Mouse (Mus musculus) myocyte (in vitro differentiated cells): ENCODE measurements around the gene Hebp2.

Experiments used
- CEBPB ChIP-seq: IDR thresholded peaks from 2 replicates; pipeline ENCODE4 v1.6.1; 2011; ENCODE audit warnings: mild to moderate bottlenecking, moderate library complexity; ENCODE audit not compliant: poor library complexity, insufficient read depth, severe bottlenecking
- E2F4 ChIP-seq: IDR thresholded peaks from one replicate; pipeline ENCODE4 v1.6.1; 2011; ENCODE audit warnings: mild to moderate bottlenecking, control low read depth, moderate library complexity; ENCODE audit not compliant: insufficient read depth
- MAX ChIP-seq: IDR thresholded peaks from one replicate; pipeline ENCODE4 v1.6.1; 2011; ENCODE audit warnings: low read depth, mild to moderate bottlenecking, control low read depth
- MYOD1 ChIP-seq, 3 experiments: IDR thresholded peaks; one replicate each; pipeline ENCODE4 v1.6.1; 2011; ENCODE audit warnings: control low read depth in 2 of 3, low read depth in 2 of 3, mild to moderate bottlenecking in 2 of 3, moderate library complexity in 1 of 3; ENCODE audit not compliant: insufficient read length in 2 of 3, control insufficient read depth in 1 of 3
- MYOG ChIP-seq, 3 experiments: IDR thresholded peaks; one replicate each; pipeline ENCODE4 v1.6.1; 2011; ENCODE audit warnings: control low read depth in 2 of 3, low read depth in 2 of 3, mild to moderate bottlenecking in 2 of 3; ENCODE audit not compliant: insufficient read length in 2 of 3, control insufficient read depth in 1 of 3, insufficient read depth in 1 of 3
- POLR2A ChIP-seq: IDR thresholded peaks from one replicate; pipeline ENCODE4 v1.6.1; 2011; ENCODE audit warnings: low read depth, mild to moderate bottlenecking, control low read depth, moderate library complexity; ENCODE audit not compliant: insufficient read length
- POLR2AphosphoS2 ChIP-seq: IDR thresholded peaks from one replicate; pipeline ENCODE4 v1.6.1; 2011; ENCODE audit warnings: low read depth, control low read depth; ENCODE audit not compliant: insufficient read length
- REST ChIP-seq: IDR thresholded peaks from one replicate; pipeline ENCODE4 v1.6.1; 2011; ENCODE audit warnings: mild to moderate bottlenecking, control low read depth, moderate library complexity; ENCODE audit not compliant: insufficient read depth, insufficient read length
- SRF ChIP-seq: IDR thresholded peaks from one replicate; pipeline ENCODE4 v1.6.1; 2011; ENCODE audit warnings: low read depth; ENCODE audit not compliant: control insufficient read depth, insufficient read length
- TCF12 ChIP-seq: IDR thresholded peaks from one replicate; pipeline ENCODE4 v1.6.1; 2011; ENCODE audit warnings: mild to moderate bottlenecking, control low read depth; ENCODE audit not compliant: poor library complexity, insufficient read depth, severe bottlenecking
- TCF3 ChIP-seq: IDR thresholded peaks from one replicate; pipeline ENCODE4 v1.6.1; 2011; ENCODE audit warnings: low read depth, control low read depth; ENCODE audit not compliant: insufficient read length
- USF1 ChIP-seq: IDR thresholded peaks from one replicate; pipeline ENCODE4 v1.6.1; 2011; ENCODE audit warnings: low read depth, mild to moderate bottlenecking, control low read depth, moderate library complexity

DNA sequence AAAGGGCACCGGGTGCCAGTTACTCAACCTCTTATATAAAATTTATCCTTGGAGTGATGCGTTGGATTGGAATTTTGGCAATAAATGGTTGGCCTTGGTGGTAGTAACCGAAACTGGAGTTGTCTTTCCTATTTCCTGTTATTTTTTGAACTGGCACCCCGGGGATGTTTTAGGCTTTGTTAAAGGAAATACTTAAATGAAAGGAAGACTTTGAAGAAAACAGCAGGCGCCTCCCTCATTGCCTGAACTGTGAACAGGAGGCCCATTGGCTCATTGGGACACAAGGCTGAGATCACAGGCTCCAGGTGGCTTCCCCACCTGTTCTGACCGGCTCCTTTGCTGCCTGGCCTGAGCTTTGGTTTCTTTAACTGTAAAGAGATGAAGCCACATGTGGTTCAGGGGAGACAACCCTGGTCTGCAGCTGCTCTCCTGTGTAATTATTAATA is 39.4 kb downstream of the Hebp2 start:
- TF ChIP-seq POLR2A (no peak), MYOD1 (IDR thresholded peaks at IDR 0.05; ENCODE audit: control insufficient read depth in 1 of 3, insufficient read length in 2 of 3, low read depth in 2 of 3) (peak in 2 of 3 experiments; percentile 55 to 56), MAX (no peak), TCF12 (no peak), MYOG (IDR thresholded peaks at IDR 0.05; ENCODE audit: control insufficient read depth in 1 of 3, insufficient read depth in 1 of 3, insufficient read length in 2 of 3, low read depth in 2 of 3) (peak in 1 of 3 experiments; percentile 50), REST (no peak), E2F4 (no peak), CEBPB (no peak), SRF (no peak), USF1 (no peak), TCF3 (no peak), POLR2AphosphoS2 (no peak)
